Mouse (Mus musculus): ENCODE data around the gene Cand2.

GRCm38 (mm10) chr6:115845006-115845405 is 70.7 kb downstream of the Cand2 start:
- no peak for TF ChIP-seq ZNF384 (IDR thresholded peaks at IDR 0.05; ENCODE audit: low read depth, low read length)
- no peak for TF ChIP-seq ZC3H11A (IDR thresholded peaks at IDR 0.05; ENCODE audit: borderline replicate concordance, low read depth, low read length)
- no peak for TF ChIP-seq MAFK (IDR thresholded peaks at IDR 0.05; ENCODE audit: insufficient read depth, low read depth, low read length)
- no peak for TF ChIP-seq CHD2 (IDR thresholded peaks at IDR 0.05; ENCODE audit: low read depth, low read length)
- no peak for TF ChIP-seq HCFC1 (IDR thresholded peaks at IDR 0.05; ENCODE audit: borderline replicate concordance, insufficient read depth, low read length)
